Mouse (Mus musculus) heart, adult 8-10 months (tissue): ENCODE results near the gene Slc25a11. TPM values are rescaled to one million over a fixed set of nuclear protein-coding genes. Genes with fewer than 3 reads are reported as not detected.

Source experiments
- DNase-seq: peaks from one replicate; pipeline ENCODE4 v3.0.0; 2022; ENCODE audit warnings: low spot score
- total RNA-seq, 4 experiments: library from RNA; stranded (reverse); gene quantifications; 2 replicates each; pipeline ENCODE4 v1.2.4; 2022

The Slc25a11 gene
- total RNA-seq, 4 experiments from 2014 or later: 640 to 724 (median 656) TPM

- DNase-seq: no peak
Observed at GRCm38 (mm10) chr11:70668335-70668770, 21.1 kb upstream of the Slc25a11 start.

GRCm38 (mm10) chr11:70667271-70668150 is 20.2 kb upstream of the Slc25a11 start:
- DNase-seq: no peak

GRCm38 (mm10) chr11:70666687-70667086 is 19.4 kb upstream of the Slc25a11 start:
- no peak for DNase-seq

GRCm38 (mm10) chr11:70664741-70665140 is 17.5 kb upstream of the Slc25a11 start:
- no peak for DNase-seq

GRCm38 (mm10) chr11:70663957-70664356 is 16.7 kb upstream of the Slc25a11 start:
- DNase-seq: no peak

GRCm38 (mm10) chr11:70663101-70663500 is 15.8 kb upstream of the Slc25a11 start:
- DNase-seq: no peak

GRCm38 (mm10) chr11:70660571-70660970 is 13.3 kb upstream of the Slc25a11 start:
- no peak for DNase-seq

- DNase-seq: no peak
Observed at GRCm38 (mm10) chr11:70658942-70659341, 11.7 kb upstream of the Slc25a11 start.

- DNase-seq: no peak
Observed at GRCm38 (mm10) chr11:70658521-70658920, 11.2 kb upstream of the Slc25a11 start.

- DNase-seq: no peak
Observed at GRCm38 (mm10) chr11:70657991-70658390, 10.7 kb upstream of the Slc25a11 start.

GRCm38 (mm10) chr11:70657573-70657972 is 10.3 kb upstream of the Slc25a11 start:
- no peak for DNase-seq

GRCm38 (mm10) chr11:70656964-70657363 is 9.7 kb upstream of the Slc25a11 start, which contains the start of gene Eno3:
Gene Eno3, plus strand, starts transcription at chr11:70657202.
- no peak for DNase-seq

- peak; percentile 81 for DNase-seq
Observed at GRCm38 (mm10) chr11:70656456-70656927, 9.2 kb upstream of the Slc25a11 start.

GRCm38 (mm10) chr11:70655571-70656455 is 8.5 kb upstream of the Slc25a11 start:
- peak; percentile 65 for DNase-seq

- DNase-seq: peak; percentile 80
Observed at GRCm38 (mm10) chr11:70654923-70655570, 7.8 kb upstream of the Slc25a11 start.

GRCm38 (mm10) chr11:70654198-70654922 is 7.1 kb upstream of the Slc25a11 start, which contains the start of gene Pfn1:
Gene Pfn1, minus strand, starts transcription at chr11:70654644.
- DNase-seq: peak; percentile 65

- DNase-seq: peak; percentile 46
Observed at GRCm38 (mm10) chr11:70653345-70654197, 6.3 kb upstream of the Slc25a11 start.

- DNase-seq: no peak
Observed at GRCm38 (mm10) chr11:70652884-70653344, 5.6 kb upstream of the Slc25a11 start.

- no peak for DNase-seq
Observed at GRCm38 (mm10) chr11:70652029-70652883, 5.0 kb upstream of the Slc25a11 start.
